Mouse (Mus musculus) heart, embryonic 15.5 days (tissue): ENCODE data around the gene Fhad1. TPM values are rescaled to one million over a fixed set of nuclear protein-coding genes. Genes with fewer than 3 reads are reported as not detected.

Source experiments
- ATAC-seq: fragments of 200-750 bp; cut with Nextera tagmentation; replicated peaks from 2 replicates; pipeline ENCODE4 v1.8.0; 2017; ENCODE audit warnings: low read depth, moderate TSS enrichment; ENCODE audit not compliant: insufficient number of reproducible peaks, insufficient read depth, low FRiP score
- H3K27ac ChIP-seq: fragments of 300-500 bp; sonication (generic); 2 replicates; pipeline ENCODE4 v1.5.1; 2015; ENCODE audit warnings: mild to moderate bottlenecking, inconsistent platforms
- H3K27me3 ChIP-seq: fragments of 300-500 bp; sonication (generic); 2 replicates; pipeline ENCODE4 v1.6.1; 2015; ENCODE audit warnings: inconsistent platforms
- H3K36me3 ChIP-seq: fragments of 300-500 bp; sonication (generic); 2 replicates; pipeline ENCODE4 v1.6.1; 2015; ENCODE audit warnings: mild to moderate bottlenecking, inconsistent platforms
- H3K4me1 ChIP-seq: fragments of 300-500 bp; sonication (generic); replicated peaks from 2 replicates; pipeline ENCODE4 v1.6.1; 2015; ENCODE audit warnings: inconsistent platforms
- H3K4me2 ChIP-seq: fragments of 300-500 bp; sonication (generic); 2 replicates; pipeline ENCODE4 v1.6.1; 2015; ENCODE audit warnings: inconsistent platforms, mild to moderate bottlenecking, moderate library complexity
- H3K4me3 ChIP-seq: fragments of 300-500 bp; sonication (generic); 2 replicates; pipeline ENCODE4 v1.5.1; 2015; ENCODE audit warnings: mild to moderate bottlenecking, inconsistent platforms
- H3K9ac ChIP-seq: fragments of 300-500 bp; sonication (generic); 2 replicates; pipeline ENCODE4 v1.6.1; 2015; ENCODE audit warnings: mild to moderate bottlenecking, inconsistent platforms
- H3K9me3 ChIP-seq: fragments of 300-500 bp; sonication (generic); replicated peaks from 2 replicates; pipeline ENCODE4 v1.6.1; 2016; ENCODE audit warnings: inconsistent platforms
- WGBS: fragments of 180-500 bp; shearing (Covaris S2); methylation state at CpG from one replicate; pipeline ENCODE4 v1.1.7; 2015; ENCODE audit warnings: mixed read lengths; 5-methylcytosine and 5-hydroxymethylcytosine counted together
- polyA plus RNA-seq: library from polyadenylated mRNA; unstranded; fragments of >200 nt; fragmentation: Nextera tagmentation; extraction: Ambion mirVana; gene quantifications from 2 replicates; pipeline ENCODE4 v1.2.1, GENCODE M21; 2015

Gene Fhad1
- polyA plus RNA-seq, 1 experiment from 2014 or later, result 2.7 TPM

- H3K27me3 ChIP-seq, result no peaks in the 10 kb centered on the region
- H3K9me3 ChIP-seq, result no peaks in the 10 kb centered on the region
- WGBS, result 79% methylated on average over 3 of the region's 3 CpGs
- H3K27ac ChIP-seq, result peak overlapping the region; percentile 45
- peak overlapping the region; percentile 33; the same call in 1 of the 2 replicates for H3K4me2 ChIP-seq
- H3K4me1 ChIP-seq, result peaks cover 12% of the 10 kb centered on the region
- ATAC-seq, result no peak
- H3K9ac ChIP-seq, result no peak overlapping the region
- H3K4me3 ChIP-seq, result no peak overlapping the region
- H3K36me3 ChIP-seq, result no peaks in the 10 kb centered on the region
These were observed 51.0 kb downstream of the Fhad1 start for GRCm38 (mm10) chr4:141963907-141964306.

- peak overlapping the region; percentile 24 for H3K4me2 ChIP-seq
These were observed 51.8 kb downstream of the Fhad1 start for GRCm38 (mm10) chr4:141962811-141963685.

DNA sequence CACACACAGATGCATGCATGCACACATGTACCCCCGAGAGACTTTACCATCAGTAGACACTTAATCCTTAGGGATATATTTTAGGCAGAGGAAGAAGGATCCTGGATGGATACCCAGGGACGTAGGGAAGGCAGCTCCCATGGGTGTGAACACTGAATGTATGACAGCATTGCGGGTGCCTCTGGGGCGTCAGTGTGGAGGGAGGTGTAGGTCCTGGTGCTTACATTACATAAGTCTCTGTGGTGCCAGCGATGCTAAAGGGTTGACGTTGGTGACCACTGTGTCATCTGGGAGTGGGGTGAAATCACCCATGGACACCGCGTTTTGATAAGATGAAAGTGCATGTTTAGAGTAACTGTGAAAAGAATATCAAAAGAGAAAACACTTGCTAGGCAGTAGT lies 54.8 kb downstream of the Fhad1 start:
- H3K4me3 ChIP-seq, result no peak overlapping the region
- H3K9me3 ChIP-seq, result no peaks in the 10 kb centered on the region
- peaks cover 18% of the 10 kb centered on the region for H3K4me1 ChIP-seq
- no peak for ATAC-seq
- H3K27ac ChIP-seq, result no peak overlapping the region
- no peaks in the 10 kb centered on the region for H3K36me3 ChIP-seq
- WGBS, result 78% methylated on average over 8 of the region's 8 CpGs
- no peak overlapping the region for H3K9ac ChIP-seq
- no peaks in the 10 kb centered on the region for H3K27me3 ChIP-seq
- H3K4me2 ChIP-seq, result no peak overlapping the region

More at GRCm38 (mm10) chr4:141962811-141963685, 51.8 kb downstream of the Fhad1 start:
- no peak for ATAC-seq
- Histone ChIP-seq H3K9me3 (no peaks in the 10 kb centered on the region), H3K27me3 (no peaks in the 10 kb centered on the region), H3K4me1 (peaks cover 18% of the 10 kb centered on the region), H3K9ac (no peak overlapping the region), H3K4me3 (no peak overlapping the region), H3K36me3 (no peaks in the 10 kb centered on the region), H3K27ac (no peak overlapping the region)
- 11% methylated on average over 23 of the region's 23 CpGs for WGBS

DNA sequence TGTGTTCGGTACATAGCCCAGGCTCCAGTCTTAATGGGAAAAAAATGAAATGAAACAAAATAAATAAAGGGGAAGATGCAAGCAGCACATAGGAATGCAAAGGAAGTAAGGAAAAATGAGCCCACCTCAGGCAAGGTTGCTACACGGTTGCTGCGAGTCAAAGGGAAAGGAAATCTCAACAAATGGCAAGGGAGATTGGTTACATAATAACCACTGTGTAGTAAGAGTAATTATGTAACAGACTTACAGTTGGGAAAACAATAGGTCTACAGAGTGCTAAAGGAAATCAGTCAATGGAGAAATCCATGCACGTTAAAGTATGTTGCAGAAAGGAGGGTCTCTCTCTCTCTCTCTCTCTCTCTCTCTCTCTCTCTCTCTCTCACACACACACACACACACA lies 55.3 kb downstream of the Fhad1 start:
- Histone ChIP-seq H3K4me3 (no peak overlapping the region), H3K9me3 (no peaks in the 10 kb centered on the region), H3K27me3 (no peaks in the 10 kb centered on the region), H3K4me2 (no peak overlapping the region), H3K4me1 (peaks cover 17% of the 10 kb centered on the region), H3K9ac (no peak overlapping the region), H3K36me3 (no peaks in the 10 kb centered on the region), H3K27ac (no peak overlapping the region)
- WGBS, result 70% methylated on average over 4 of the region's 4 CpGs
- no peak for ATAC-seq

DNA sequence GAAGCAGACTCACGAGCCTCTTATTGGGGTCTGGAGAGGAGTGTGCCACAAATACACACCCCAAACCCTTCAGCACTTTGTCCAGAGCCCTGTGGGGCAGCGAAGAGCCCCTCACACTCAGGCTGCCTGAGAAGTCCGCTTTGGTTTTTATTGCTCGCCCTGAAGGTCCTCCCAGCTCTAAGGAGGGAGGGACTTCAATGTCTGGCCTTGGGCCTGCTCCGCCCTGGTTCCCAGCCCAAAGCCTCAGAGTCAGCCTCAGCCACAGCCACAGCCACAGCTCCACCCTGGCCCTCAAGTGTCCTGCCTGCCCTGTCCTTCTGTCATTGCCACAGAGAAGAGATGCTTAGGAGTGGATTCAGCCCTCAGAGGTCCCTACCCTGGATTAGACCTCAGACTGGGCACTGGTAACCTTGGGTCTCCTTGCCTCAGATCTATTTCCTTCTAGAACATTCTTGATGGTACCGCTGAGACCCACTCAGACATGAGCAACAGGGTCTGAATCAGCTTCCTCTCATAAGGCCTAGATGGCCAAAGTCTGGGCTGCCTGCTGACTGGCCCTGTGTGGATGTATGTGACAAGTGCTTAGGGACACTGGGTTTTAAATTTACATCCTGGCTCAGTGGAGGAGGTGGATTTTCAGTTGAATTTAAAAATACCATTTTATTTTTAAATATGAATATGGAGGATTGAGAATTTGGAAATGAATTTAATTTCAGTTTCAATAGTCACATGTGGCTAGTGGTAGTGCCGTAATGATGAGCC lies 56.1 kb downstream of the Fhad1 start:
- Histone ChIP-seq H3K36me3 (no peaks in the 10 kb centered on the region), H3K27me3 (no peaks in the 10 kb centered on the region), H3K4me2 (peak overlapping the region; percentile 36), H3K4me3 (no peak overlapping the region), H3K9ac (no peak overlapping the region), H3K27ac (0 out of 2 replicates have a peak overlapping the region, but pooled peaks have one; percentile 18), H3K9me3 (no peaks in the 10 kb centered on the region), H3K4me1 (peaks cover 11% of the 10 kb centered on the region)
- 0 out of 2 replicates have a peak, but pooled peaks have one; percentile 13 for ATAC-seq
- WGBS, result 50% methylated on average over 7 of the region's 7 CpGs

DNA sequence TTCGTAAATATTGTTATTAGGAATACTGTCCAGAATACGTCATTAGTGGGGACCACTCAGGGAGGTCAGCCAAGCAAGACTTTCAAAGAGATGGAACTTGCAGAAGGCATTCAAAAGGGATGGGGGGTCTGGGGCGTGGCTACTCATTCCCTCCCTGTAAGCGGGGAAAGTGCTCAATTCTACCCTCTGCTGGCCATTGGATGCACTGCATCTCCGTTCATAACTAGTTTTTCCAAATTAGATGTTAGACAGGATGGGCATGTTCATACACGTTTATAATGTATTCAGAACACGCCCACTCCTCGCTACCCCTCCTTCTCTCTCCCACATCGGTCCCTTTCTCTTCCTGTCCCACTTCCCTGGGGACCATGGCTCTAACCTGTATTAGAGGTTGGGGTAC lies 56.7 kb downstream of the Fhad1 start:
- Histone ChIP-seq H3K27me3 (no peaks in the 10 kb centered on the region), H3K4me1 (peaks cover 15% of the 10 kb centered on the region), H3K9me3 (no peaks in the 10 kb centered on the region), H3K27ac (0 out of 2 replicates have a peak overlapping the region, but pooled peaks have one; percentile 18), H3K4me3 (no peak overlapping the region), H3K36me3 (no peaks in the 10 kb centered on the region), H3K9ac (no peak overlapping the region), H3K4me2 (peak overlapping the region; percentile 36)
- 0 out of 2 replicates have a peak, but pooled peaks have one; percentile 17 for ATAC-seq
- 7% methylated on average over 9 of the region's 9 CpGs for WGBS

DNA sequence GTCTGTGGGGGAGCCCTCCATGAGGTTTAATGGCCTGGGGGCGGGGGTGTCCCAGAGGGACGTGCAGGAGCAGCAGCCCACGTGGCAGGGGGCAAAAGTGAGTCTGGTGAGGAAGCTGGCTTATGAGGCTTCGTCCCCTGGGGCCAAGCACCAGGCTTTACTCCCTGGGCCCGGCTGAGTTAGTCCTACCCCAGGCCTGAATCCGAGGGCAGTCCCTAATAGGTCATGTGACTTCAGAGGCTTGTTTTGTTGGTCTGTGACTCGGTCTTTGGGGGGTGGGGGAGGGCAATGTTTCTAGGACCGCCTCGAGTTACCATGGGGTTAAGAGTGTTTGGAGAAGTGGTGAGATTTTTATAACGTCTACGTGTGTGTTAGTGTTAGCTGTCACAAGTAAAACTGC lies 57.1 kb downstream of the Fhad1 start:
- 35% methylated on average over 11 of the region's 11 CpGs for WGBS
- peaks cover 15% of the 10 kb centered on the region for H3K4me1 ChIP-seq
- H3K27me3 ChIP-seq, result no peaks in the 10 kb centered on the region
- peak overlapping the region; percentile 16; the same call in 1 of the 2 replicates for H3K4me2 ChIP-seq
- no peak for ATAC-seq
- H3K4me3 ChIP-seq, result no peak overlapping the region
- no peak overlapping the region for H3K9ac ChIP-seq
- no peak overlapping the region for H3K27ac ChIP-seq
- H3K9me3 ChIP-seq, result no peaks in the 10 kb centered on the region
- H3K36me3 ChIP-seq, result no peaks in the 10 kb centered on the region

- Histone ChIP-seq H3K9ac (no peak overlapping the region), H3K4me2 (no peak overlapping the region), H3K4me3 (no peak overlapping the region), H3K27ac (no peak overlapping the region), H3K36me3 (no peaks in the 10 kb centered on the region), H3K9me3 (no peaks in the 10 kb centered on the region), H3K4me1 (peaks cover 23% of the 10 kb centered on the region), H3K27me3 (no peaks in the 10 kb centered on the region)
- WGBS, result 96% methylated on average over 5 of the region's 5 CpGs
- no peak for ATAC-seq
These were observed 58.0 kb downstream of the Fhad1 start for GRCm38 (mm10) chr4:141956931-141957330.

DNA sequence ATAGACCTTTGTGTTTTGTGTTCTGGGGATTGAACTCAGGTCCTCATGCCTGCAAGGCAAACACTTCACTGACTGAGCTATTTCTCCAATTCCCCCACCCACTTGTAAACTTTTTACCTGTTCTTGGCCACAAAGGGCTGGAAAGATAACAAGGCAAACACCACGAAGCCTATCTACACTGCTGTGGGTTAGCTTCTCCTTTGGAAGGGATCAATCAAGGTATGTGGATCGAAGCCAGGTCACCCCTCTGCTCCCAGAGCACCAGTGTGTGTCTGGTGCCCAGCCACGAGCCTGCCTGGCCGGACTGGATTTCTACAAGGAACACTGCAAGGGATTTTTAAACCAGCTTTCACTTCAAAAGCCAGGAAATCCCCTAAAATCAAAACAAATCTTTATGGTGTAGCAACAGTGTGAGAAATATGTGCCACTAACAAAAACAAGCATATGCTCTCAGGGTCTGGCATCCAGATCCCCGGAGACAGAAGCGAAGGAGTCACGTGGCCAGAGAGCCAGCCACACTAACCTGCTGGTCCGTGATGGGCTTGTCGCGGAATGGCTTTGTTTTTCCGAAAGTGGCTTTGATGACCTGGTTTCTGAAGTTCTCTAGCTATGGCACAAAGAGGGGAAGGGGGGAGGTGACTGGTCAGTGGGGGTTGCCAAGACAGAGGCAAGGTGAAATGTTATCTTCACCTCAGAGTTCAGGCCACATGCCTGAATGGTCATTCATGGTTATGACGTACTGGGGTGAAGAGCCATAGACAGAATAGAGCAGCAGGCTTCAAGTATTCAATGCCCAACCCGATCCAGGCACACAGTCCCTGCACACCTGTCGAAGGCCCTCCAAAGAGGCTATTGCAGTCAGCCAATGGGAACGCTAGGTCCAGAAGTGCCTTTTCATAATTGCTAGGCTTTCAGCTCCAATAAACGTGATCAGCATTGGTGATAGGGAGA lies 59.8 kb downstream of the Fhad1 start:
- 63% methylated on average over 16 of the region's 16 CpGs for WGBS
- Histone ChIP-seq H3K4me1 (peaks cover 29% of the 10 kb centered on the region), H3K27ac (no peak overlapping the region), H3K4me3 (no peak overlapping the region), H3K27me3 (no peaks in the 10 kb centered on the region), H3K4me2 (no peak overlapping the region), H3K9ac (no peak overlapping the region), H3K36me3 (no peaks in the 10 kb centered on the region), H3K9me3 (no peaks in the 10 kb centered on the region)
- ATAC-seq, result no peak

- no peak for ATAC-seq
- Histone ChIP-seq H3K4me1 (peaks cover 29% of the 10 kb centered on the region), H3K9ac (no peak overlapping the region), H3K27ac (no peak overlapping the region), H3K4me3 (no peak overlapping the region), H3K4me2 (no peak overlapping the region), H3K36me3 (no peaks in the 10 kb centered on the region), H3K27me3 (no peaks in the 10 kb centered on the region), H3K9me3 (no peaks in the 10 kb centered on the region)
- 37% methylated on average over 6 of the region's 6 CpGs for WGBS
These were observed 61.0 kb downstream of the Fhad1 start for GRCm38 (mm10) chr4:141953859-141954258.
